Mouse (Mus musculus) telencephalon, adult 2 months (tissue): ENCODE measurements around the gene Bphl.
A peak's percentile ranks its signal among the peaks of the same experiment; 100 is the strongest.
"Not testable (repeated sequence)": the region's sequence is repeated elsewhere in the genome, so short reads cannot be mapped to it uniquely, and the experiment has no call there.

Source experiments
- DNase-seq: peaks from one replicate; pipeline ENCODE4 v3.0.0-alpha.2; 2011; ENCODE audit warnings: low read depth, low spot score

Bphl gene

DNA sequence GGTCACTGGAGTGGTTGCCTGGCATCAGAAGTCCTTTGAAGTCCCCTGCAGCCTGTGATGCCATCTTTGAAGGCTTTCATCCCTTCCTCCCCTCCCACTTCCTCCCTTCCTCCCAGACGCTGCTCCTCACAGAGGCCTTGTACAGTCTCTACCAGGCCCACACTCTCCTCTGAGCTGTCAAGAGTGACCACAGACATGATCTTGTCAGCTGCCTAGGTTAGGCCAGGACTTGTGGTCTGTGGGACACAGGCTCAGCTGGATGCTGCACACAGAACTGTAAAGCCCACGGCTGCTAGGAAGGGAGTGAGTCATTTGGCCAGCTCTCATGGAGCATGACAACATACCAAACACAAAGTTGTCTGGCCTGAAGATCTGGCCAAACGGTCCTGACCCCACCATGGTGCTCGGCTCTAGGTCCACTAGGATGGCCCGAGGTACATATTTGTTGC is 50.8 kb downstream of the Bphl start:
- DNase-seq, result not testable (repeated sequence)

- no peak for DNase-seq
These were observed 51.5 kb downstream of the Bphl start for GRCm38 (mm10) chr13:34088871-34089288.

DNA sequence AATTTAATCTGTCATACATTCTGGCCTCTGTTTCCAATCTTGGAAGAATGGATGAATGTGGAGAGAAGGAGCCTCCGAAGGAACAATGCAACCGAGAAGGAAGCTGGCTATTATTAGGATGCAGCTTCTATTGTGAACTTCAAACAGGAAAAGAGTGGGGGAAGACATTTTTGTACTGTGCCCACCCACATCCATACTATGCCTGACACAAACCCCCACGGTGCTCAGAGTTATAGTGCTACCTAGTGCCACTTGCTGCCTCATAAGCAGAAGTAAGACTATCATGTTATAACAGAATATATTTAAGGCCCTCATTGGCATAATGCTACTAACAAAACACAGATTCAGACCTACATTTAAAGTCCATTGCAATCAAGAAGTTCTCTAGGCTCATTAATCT is 52.0 kb downstream of the Bphl start:
- DNase-seq, result no peak

DNA sequence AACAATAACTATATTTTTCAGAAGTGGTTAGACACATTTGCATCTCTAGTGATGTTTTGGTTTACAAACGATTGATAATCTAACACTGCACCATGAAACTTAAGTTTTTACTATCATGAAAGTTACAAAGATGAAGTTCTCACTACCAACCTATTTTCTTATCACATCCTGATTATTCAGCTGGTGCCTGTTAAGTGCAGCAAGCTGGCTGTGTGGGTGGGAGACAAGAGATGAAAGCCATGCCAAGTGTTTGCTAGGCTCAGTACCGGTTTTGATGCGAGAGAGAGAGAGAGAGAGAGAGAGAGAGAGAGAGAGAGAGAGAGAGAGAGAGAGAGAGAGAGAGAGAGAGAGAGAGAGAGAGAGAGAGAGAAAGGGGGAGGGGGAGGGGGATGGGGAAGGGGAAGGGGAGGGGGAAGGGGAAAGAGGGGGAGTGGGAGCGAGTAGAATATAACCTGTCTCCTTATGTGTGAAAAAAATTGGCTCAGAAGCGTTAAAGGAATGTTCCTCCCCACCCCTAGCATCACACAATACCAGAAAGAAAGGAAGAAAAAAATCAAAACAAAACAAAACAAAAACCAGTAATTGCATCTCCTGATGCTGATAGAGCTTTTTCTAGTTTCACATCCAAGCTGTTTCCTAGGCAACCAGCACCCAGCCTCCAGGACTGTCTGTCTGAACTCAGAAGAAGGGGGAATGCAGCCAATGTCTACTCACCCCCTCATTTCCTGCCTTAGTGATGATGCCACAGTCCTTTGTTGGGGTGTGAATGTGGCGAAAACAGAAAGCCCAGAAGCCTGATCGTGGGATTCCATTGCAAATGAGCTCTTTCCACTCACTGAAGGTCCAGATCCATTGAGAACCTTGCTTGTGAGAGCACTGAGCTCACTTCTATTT is 58.4 kb downstream of the Bphl start:
- DNase-seq, result peak; percentile 96

DNA sequence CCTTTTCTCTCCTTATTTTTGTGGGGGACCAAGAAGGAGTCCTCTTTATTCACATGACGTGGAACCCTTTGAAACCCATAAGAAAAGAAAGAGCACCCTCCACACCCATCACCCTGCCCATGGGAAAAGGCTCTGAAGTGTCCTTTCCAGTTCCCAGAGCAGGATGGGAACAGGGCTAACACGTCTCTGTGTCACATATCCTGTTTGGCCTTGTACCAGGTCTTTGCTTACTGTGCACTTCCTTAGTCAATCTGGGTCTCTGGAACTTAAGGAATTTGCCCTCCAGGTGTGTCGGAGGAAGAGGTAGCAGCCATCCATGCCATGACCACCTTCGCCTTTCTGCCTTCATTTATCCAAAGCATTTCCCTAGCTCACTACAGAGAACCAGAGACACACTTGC is 59.1 kb downstream of the Bphl start:
- no peak for DNase-seq

GRCm38 (mm10) chr13:34097086-34097485 is 59.7 kb downstream of the Bphl start:
- DNase-seq, result no peak

DNA sequence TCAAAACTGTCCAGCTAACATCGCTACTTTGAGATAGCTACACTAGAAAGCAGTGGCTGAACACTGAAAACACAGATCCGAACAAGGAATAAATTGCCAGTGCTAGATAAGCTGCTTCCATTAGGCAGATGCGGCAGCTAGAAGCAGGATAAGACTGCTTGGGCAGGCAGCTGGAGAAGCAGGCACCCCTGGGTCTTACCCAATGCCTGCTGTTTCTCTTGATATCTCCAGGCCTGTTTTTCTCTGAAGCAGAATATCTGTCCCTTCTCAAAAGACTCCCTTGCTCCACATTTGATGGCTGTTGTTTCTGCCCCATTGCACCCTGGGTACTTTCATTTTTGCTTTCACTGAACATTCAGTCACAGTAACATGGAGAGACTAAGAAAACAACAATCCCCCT is 63.3 kb downstream of the Bphl start:
- no peak for DNase-seq

GRCm38 (mm10) chr13:34101247-34101646 is 63.9 kb downstream of the Bphl start:
- no peak for DNase-seq

- no peak for DNase-seq
These were observed 64.5 kb downstream of the Bphl start for GRCm38 (mm10) chr13:34101908-34102307.

GRCm38 (mm10) chr13:34105364-34105763 is 68.0 kb downstream of the Bphl start:
- no peak for DNase-seq

DNA sequence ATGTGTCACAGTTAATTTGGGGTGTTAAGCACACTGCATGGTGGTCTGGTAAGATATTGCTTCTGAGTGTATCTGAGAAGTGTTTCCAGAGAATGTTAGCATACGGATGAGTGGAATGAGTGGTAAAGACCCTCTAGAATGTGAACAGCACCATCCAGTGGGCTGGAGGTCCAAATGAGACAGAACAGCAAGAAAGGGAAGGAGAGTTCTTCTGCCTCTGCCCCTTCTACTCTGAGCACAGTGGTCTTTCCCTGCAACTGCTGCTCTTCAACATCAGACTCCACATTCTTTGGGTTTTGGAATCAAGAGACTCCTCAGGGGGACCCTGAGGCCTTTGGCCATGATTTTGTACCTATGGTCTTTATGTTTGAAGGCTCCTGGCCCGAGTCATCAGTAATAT is 68.9 kb downstream of the Bphl start:
- DNase-seq, result no peak

GRCm38 (mm10) chr13:34106999-34107398 is 69.6 kb downstream of the Bphl start:
- no peak for DNase-seq

GRCm38 (mm10) chr13:34109035-34109676 is 71.8 kb downstream of the Bphl start:
- no peak for DNase-seq

GRCm38 (mm10) chr13:34109677-34110058 is 72.3 kb downstream of the Bphl start:
- no peak for DNase-seq

- DNase-seq, result no peak
These were observed 73.6 kb downstream of the Bphl start for GRCm38 (mm10) chr13:34111019-34111418.

- no peak for DNase-seq
These were observed 74.5 kb downstream of the Bphl start for GRCm38 (mm10) chr13:34111878-34112277.

DNA sequence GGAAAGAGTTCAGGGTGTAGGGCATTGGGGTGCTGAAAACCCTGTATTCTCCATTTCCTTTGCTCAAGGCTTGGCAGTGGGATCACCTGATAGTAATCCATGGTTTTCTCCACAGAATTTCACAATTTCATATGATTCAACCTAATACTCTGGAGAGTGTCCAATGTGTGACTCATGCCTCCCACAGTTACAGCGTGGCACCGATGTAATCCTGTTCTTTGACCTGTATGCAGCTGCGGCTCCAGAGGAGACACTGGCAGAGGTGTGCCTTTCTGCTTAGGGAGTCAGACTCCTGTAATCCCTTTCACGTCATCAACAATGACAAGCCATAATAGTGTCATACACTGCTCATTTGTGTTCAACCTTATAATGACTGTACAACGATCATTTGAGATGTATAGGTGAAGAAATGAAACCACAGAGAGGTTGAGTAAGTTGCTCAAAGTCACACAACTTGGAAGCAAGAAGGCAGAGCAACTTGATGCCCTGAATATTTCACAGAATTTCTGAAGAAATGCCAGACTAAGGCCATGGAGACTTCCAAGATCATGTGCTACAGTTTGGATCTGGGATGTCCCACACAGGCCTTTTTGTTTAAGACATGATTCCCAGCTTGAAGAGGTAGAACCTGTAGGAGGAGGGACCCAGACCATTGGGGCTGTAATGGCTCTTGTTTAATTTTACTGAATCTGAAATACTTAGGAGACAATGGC is 75.1 kb downstream of the Bphl start:
- DNase-seq, result no peak

GRCm38 (mm10) chr13:34113086-34113485 is 75.7 kb downstream of the Bphl start:
- no peak for DNase-seq

- DNase-seq, result no peak
These were observed 77.3 kb downstream of the Bphl start for GRCm38 (mm10) chr13:34114654-34115053.

GRCm38 (mm10) chr13:34116508-34116907 is 79.1 kb downstream of the Bphl start:
- DNase-seq, result no peak

DNA sequence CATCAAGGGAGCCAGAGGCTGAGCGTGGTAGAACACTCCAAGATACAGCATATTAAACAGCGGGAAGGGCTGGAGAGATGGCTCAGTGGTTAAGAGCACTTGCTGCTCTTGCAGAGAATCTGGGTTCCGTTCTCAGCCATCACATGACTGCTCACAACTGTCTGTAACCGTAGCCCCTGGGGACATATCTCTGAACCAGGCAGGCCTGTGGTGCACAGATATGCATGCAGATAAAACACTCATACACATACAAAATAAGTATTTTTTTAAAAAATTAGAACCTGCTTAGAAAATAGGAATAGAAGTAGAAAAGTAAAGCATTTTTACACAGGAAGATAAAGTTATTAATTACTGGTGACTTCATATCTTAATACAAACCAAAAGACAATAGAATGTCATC is 81.4 kb downstream of the Bphl start:
- no peak for DNase-seq

GRCm38 (mm10) chr13:34119406-34119805 is 82.0 kb downstream of the Bphl start:
- no peak for DNase-seq
